Mouse (Mus musculus): ENCODE measurements around the gene Smim27. TPM values are rescaled to one million over a fixed set of nuclear protein-coding genes. Genes with fewer than 3 reads are reported as not detected.
"Not testable (repeated sequence)": the region's sequence is repeated elsewhere in the genome, so short reads cannot be mapped to it uniquely, and the experiment has no call there.

Gene Smim27
- polyA plus RNA-seq, 1 experiment from 2014 or later = 21.6 TPM

- H3K27me3 ChIP-seq (ENCODE audit: control insufficient read depth, insufficient read depth, low read length) = no peaks in the 10 kb centered on the region
- DNase-seq (ENCODE audit: low spot score) = peak; percentile 98
- WGBS = under 1% methylated on average over 36 of the region's 36 CpGs
- ATAC-seq (ENCODE audit: insufficient read depth, low FRiP score, low TSS enrichment) = peak; percentile 94
- peak within 1 kb of the TSS; percentile 69 for H3K4me2 ChIP-seq (ENCODE audit: low read depth)
- H3K4me1 ChIP-seq (ENCODE audit: control insufficient read depth, insufficient read depth, low read length) = peaks cover 4% of the 10 kb centered on the region; the same call in 1 of the 2 replicates
- peaks cover 3% of the 10 kb centered on the region; the same call in 1 of the 2 replicates for H3K36me3 ChIP-seq (ENCODE audit: control insufficient read depth, insufficient read depth, low read length)
- H3K4me3 ChIP-seq (ENCODE audit: low read depth, low read length) = peak within 1 kb of the TSS; percentile 95
- H3K27ac ChIP-seq (ENCODE audit: low read depth, low read length) = peak within 1 kb of the TSS; percentile 46; the same call in 1 of the 2 replicates
- H3K9me3 ChIP-seq (ENCODE audit: control insufficient read depth, low read length) = no peaks in the 10 kb centered on the region
- peak within 1 kb of the TSS; percentile 82 for H3K9ac ChIP-seq (ENCODE audit: low read length)
Measured at GRCm38 (mm10) chr4:40279276-40279900, 10.0 kb downstream of the Smim27 start, which contains the start of gene Ndufb6. Ndufb6 (minus strand) TSS chr4:40279421.

DNA sequence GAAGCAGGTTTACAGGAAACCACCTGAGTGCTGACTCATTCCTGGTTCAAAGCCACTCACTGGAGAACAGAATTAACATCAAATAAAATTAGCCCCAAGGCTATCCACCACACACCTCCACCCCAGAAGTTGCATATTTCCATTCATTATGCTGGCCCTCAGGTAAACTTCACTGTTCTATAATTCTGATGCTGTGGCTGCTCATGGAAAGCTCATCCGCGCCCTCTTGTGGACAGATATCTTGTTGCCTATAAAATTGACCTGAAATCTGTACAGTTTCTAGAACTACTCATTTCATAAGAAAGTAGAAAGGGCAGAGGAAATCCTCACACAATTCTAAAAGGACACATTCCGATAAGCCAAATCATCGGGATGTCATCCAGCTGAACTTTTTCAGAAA, 16.2 kb downstream of the Smim27 start:
- H3K4me3 ChIP-seq (ENCODE audit: low read depth, low read length) = no peak overlapping the region
- H3K4me1 ChIP-seq (ENCODE audit: control insufficient read depth, insufficient read depth, low read length) = no peaks in the 10 kb centered on the region
- H3K9ac ChIP-seq (ENCODE audit: low read length) = no peak overlapping the region
- DNase-seq (ENCODE audit: low spot score) = peak; percentile 56
- 16% methylated on average over 4 of the region's 4 CpGs for WGBS
- ATAC-seq (ENCODE audit: insufficient read depth, low FRiP score, low TSS enrichment) = no peak
- H3K9me3 ChIP-seq (ENCODE audit: control insufficient read depth, low read length) = no peaks in the 10 kb centered on the region
- H3K36me3 ChIP-seq (ENCODE audit: control insufficient read depth, insufficient read depth, low read length) = no peaks in the 10 kb centered on the region
- no peak overlapping the region for H3K27ac ChIP-seq (ENCODE audit: low read depth, low read length)
- H3K27me3 ChIP-seq (ENCODE audit: control insufficient read depth, insufficient read depth, low read length) = no peaks in the 10 kb centered on the region
- no peak overlapping the region for H3K4me2 ChIP-seq (ENCODE audit: low read depth)

DNA sequence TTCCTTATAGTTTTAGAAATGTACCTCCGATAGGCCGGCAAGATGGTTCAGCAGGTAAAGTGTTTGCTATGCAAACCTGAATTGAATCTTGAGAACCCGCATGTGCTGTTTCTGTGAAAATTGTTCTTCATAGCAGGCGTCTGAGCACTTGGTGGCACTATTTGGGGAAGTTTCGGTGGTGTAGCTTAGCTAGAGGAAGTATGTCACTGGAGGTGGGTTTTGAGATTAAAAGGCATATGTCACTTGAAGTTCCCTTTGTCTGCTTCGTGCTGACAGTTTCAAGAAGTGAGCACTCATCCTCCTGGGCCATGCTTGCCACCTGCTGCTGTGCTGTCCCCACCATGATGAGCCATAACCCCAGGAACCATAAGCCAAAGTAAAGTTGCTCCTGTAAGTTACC, 18.0 kb downstream of the Smim27 start:
- H3K27ac ChIP-seq (ENCODE audit: low read depth, low read length) = no peak overlapping the region

DNA sequence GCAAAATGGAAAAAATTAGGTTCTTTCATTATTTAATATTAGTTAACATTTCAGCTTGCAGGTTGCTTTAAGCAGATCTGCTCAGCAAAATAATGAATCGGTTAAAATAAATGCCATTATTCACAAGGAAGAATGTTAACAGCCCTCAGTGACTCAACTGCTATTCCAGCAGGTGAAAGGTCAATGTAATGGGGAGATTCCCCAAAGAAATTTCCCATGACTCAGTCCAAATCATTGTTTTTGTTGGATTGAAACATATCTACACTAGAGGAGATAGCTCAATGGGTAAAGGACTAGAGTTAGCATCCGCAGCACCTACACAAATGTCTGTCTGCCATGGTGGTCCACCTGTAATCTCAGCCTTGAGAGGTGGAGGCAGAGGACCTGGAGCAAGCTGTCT, 19.7 kb downstream of the Smim27 start:
- DNase-seq (ENCODE audit: low spot score) = no peak

More for the DNA sequence above, 18.0 kb downstream of the Smim27 start:
- H3K27me3 ChIP-seq (ENCODE audit: control insufficient read depth, insufficient read depth, low read length) = no peaks in the 10 kb centered on the region
- ATAC-seq (ENCODE audit: insufficient read depth, low FRiP score, low TSS enrichment) (no peak), DNase-seq (ENCODE audit: low spot score) (no peak)
- no peaks in the 10 kb centered on the region for H3K9me3 ChIP-seq (ENCODE audit: control insufficient read depth, low read length)
- H3K4me3 ChIP-seq (ENCODE audit: low read depth, low read length) = no peak overlapping the region
- H3K4me1 ChIP-seq (ENCODE audit: control insufficient read depth, insufficient read depth, low read length) = no peaks in the 10 kb centered on the region
- WGBS = 83% methylated on average over 6 of the region's 6 CpGs
- no peak overlapping the region for H3K4me2 ChIP-seq (ENCODE audit: low read depth)
- no peaks in the 10 kb centered on the region for H3K36me3 ChIP-seq (ENCODE audit: control insufficient read depth, insufficient read depth, low read length)
- no peak overlapping the region for H3K9ac ChIP-seq (ENCODE audit: low read length)

DNA sequence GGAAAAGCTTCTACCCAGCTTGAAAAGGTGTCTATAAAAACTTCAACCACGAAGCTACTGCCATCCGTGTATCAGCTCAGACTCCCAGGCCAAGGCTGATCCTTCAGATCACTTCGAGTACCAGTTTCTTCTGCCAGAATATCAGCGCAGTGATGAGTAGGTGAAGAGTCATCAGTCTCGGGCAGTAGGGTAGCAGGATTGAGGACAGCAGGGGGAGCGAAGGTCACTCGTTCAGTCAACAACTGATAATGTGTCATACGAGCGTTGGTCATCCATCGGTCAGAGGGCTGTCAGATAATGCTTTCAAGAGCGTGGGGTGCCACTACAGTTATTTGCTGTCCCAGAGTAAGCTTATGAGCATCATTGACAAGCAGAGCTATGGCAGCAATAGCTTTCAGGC, 22.1 kb downstream of the Smim27 start:
- not testable (repeated sequence) for H3K9me3 ChIP-seq (ENCODE audit: control insufficient read depth, low read length); H3K4me2 ChIP-seq (ENCODE audit: low read depth); DNase-seq (ENCODE audit: low spot score); H3K4me1 ChIP-seq (ENCODE audit: control insufficient read depth, insufficient read depth, low read length); H3K36me3 ChIP-seq (ENCODE audit: control insufficient read depth, insufficient read depth, low read length); H3K27me3 ChIP-seq (ENCODE audit: control insufficient read depth, insufficient read depth, low read length); H3K27ac ChIP-seq (ENCODE audit: low read depth, low read length); ATAC-seq (ENCODE audit: insufficient read depth, low FRiP score, low TSS enrichment); H3K4me3 ChIP-seq (ENCODE audit: low read depth, low read length); H3K9ac ChIP-seq (ENCODE audit: low read length)
- 92% methylated on average over 11 of the region's 11 CpGs for WGBS

More for the DNA sequence above, 19.7 kb downstream of the Smim27 start:
- no peaks in the 10 kb centered on the region for H3K27me3 ChIP-seq (ENCODE audit: control insufficient read depth, insufficient read depth, low read length)
- no peak overlapping the region for H3K9ac ChIP-seq (ENCODE audit: low read length)
- H3K4me2 ChIP-seq (ENCODE audit: low read depth) = no peak overlapping the region
- H3K4me3 ChIP-seq (ENCODE audit: low read depth, low read length) = no peak overlapping the region
- 0 out of 2 replicates have a peak, but pooled peaks cover 2% of the 10 kb centered on the region for H3K9me3 ChIP-seq (ENCODE audit: control insufficient read depth, low read length)
- 90% methylated on average over 2 of the region's 2 CpGs for WGBS
- no peak overlapping the region for H3K27ac ChIP-seq (ENCODE audit: low read depth, low read length)
- ATAC-seq (ENCODE audit: insufficient read depth, low FRiP score, low TSS enrichment) = no peak
- no peaks in the 10 kb centered on the region for H3K4me1 ChIP-seq (ENCODE audit: control insufficient read depth, insufficient read depth, low read length)
- no peaks in the 10 kb centered on the region for H3K36me3 ChIP-seq (ENCODE audit: control insufficient read depth, insufficient read depth, low read length)

- Histone ChIP-seq H3K9me3 (ENCODE audit: control insufficient read depth, low read length) (no peaks in the 10 kb centered on the region), H3K4me3 (ENCODE audit: low read depth, low read length) (no peak overlapping the region), H3K27me3 (ENCODE audit: control insufficient read depth, insufficient read depth, low read length) (no peaks in the 10 kb centered on the region), H3K9ac (ENCODE audit: low read length) (no peak overlapping the region), H3K36me3 (ENCODE audit: control insufficient read depth, insufficient read depth, low read length) (no peaks in the 10 kb centered on the region), H3K4me1 (ENCODE audit: control insufficient read depth, insufficient read depth, low read length) (no peaks in the 10 kb centered on the region), H3K4me2 (ENCODE audit: low read depth) (no peak overlapping the region), H3K27ac (ENCODE audit: low read depth, low read length) (no peak overlapping the region)
- 88% methylated on average over 5 of the region's 5 CpGs for WGBS
- ATAC-seq (ENCODE audit: insufficient read depth, low FRiP score, low TSS enrichment) (no peak), DNase-seq (ENCODE audit: low spot score) (no peak)
Measured at GRCm38 (mm10) chr4:40299169-40299568, 29.8 kb downstream of the Smim27 start.

DNA sequence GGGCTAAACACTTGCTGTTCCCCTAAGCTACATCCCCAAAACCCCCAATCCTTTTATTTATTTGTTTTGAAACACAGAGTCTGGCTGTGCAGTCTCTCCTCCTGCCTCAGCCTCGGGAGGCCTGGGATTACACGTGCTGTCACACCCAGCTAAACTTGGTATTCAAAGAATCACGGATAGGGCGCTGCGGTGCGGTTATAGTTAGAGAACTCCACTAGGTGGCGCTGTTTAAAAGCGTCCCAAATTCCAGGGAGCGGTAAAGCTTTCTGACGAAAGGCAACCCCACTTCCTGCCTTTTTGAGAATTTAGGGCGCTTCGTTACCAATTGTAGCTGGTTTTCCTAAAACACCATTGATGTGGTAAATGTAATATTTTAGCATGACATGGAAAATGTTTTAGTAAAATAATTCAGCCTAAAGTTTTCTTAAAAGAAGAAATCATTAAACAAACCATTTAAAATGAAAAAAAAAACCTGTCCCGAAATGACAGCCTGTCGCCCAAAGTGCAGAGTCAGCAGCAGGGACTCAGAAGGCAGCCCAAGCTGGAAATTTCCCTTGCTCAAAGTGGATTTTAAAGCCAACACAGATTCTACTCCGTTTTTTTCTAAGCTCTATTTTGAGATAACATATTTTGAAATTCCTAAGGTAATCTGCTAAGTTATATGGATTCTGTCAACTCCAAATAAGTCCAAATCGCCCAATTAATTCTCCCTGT, 31.9 kb downstream of the Smim27 start:
- H3K27me3 ChIP-seq (ENCODE audit: control insufficient read depth, insufficient read depth, low read length) = no peaks in the 10 kb centered on the region
- no peaks in the 10 kb centered on the region for H3K36me3 ChIP-seq (ENCODE audit: control insufficient read depth, insufficient read depth, low read length)
- ATAC-seq (ENCODE audit: insufficient read depth, low FRiP score, low TSS enrichment) (peak; percentile 78), DNase-seq (ENCODE audit: low spot score) (peak; percentile 86)
- H3K4me1 ChIP-seq (ENCODE audit: control insufficient read depth, insufficient read depth, low read length) = no peaks in the 10 kb centered on the region
- H3K27ac ChIP-seq (ENCODE audit: low read depth, low read length) = no peak overlapping the region
- whole genome bisulfite sequencing = 15% methylated on average over 16 of the region's 16 CpGs
- no peak overlapping the region for H3K4me2 ChIP-seq (ENCODE audit: low read depth)
- H3K9me3 ChIP-seq (ENCODE audit: control insufficient read depth, low read length) = no peaks in the 10 kb centered on the region
- H3K9ac ChIP-seq (ENCODE audit: low read length) = no peak overlapping the region
- no peak overlapping the region for H3K4me3 ChIP-seq (ENCODE audit: low read depth, low read length)

DNA sequence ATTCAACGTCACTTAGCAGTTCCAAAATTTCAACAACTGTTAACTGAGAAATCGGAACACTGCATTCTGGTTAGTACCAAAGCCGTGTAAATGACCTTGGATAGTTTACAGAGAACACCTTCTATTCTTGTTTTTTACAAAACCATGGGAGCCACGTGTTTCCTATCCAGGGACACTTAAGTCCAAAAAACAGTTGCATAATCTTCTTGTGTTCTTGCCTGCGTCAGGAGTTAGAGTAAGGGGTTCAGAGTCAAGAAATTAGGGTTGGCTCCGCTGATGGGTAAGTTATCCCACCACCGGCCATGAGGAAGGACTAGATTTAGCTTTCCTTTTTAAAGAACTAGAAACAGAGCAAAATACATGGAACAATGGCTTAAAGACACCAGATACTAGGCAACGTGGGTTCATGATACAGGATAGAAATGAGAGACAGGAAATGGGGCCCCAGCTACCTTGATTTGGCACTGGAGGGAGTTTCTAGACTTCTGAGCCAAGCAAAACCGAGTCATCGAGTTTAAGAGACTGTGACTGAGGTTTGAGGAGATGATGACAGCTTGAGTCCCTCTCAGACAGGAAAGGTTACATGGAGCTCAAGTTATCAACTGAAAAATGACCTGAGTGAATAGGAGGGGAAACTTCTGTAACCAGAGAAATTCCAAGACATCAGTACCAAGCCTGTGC, 33.2 kb downstream of the Smim27 start:
- no peak overlapping the region for H3K27ac ChIP-seq (ENCODE audit: low read depth, low read length)
- H3K4me1 ChIP-seq (ENCODE audit: control insufficient read depth, insufficient read depth, low read length) = no peaks in the 10 kb centered on the region
- ATAC-seq (ENCODE audit: insufficient read depth, low FRiP score, low TSS enrichment) = no peak
- no peak for DNase-seq (ENCODE audit: low spot score)
- no peak overlapping the region for H3K4me2 ChIP-seq (ENCODE audit: low read depth)
- H3K36me3 ChIP-seq (ENCODE audit: control insufficient read depth, insufficient read depth, low read length) = no peaks in the 10 kb centered on the region
- H3K4me3 ChIP-seq (ENCODE audit: low read depth, low read length) = no peak overlapping the region
- no peaks in the 10 kb centered on the region for H3K9me3 ChIP-seq (ENCODE audit: control insufficient read depth, low read length)
- WGBS = 86% methylated on average over 10 of the region's 10 CpGs
- H3K27me3 ChIP-seq (ENCODE audit: control insufficient read depth, insufficient read depth, low read length) = no peaks in the 10 kb centered on the region
- no peak overlapping the region for H3K9ac ChIP-seq (ENCODE audit: low read length)
